Mouse (Mus musculus): ENCODE measurements at regions not wholly inside any gene's neighbourhood (a gene's known extent, or its start where the extent isn't known, plus 50 kb on each side); places are given as distances from the start of the nearest gene placed in this dataset.

GRCm38 (mm10) chr16:87040366-87040765 lies 313.6 kb upstream of the N6amt1 start:
- H3K27ac ChIP-seq: no peak overlapping the region
- TF ChIP-seq CTCF (IDR thresholded peaks at IDR 0.05): no peak
- DNase-seq: no peak
- H3K4me3 ChIP-seq: no peak overlapping the region
- intact Hi-C loops (cut with DNase I): no loop called here

DNA sequence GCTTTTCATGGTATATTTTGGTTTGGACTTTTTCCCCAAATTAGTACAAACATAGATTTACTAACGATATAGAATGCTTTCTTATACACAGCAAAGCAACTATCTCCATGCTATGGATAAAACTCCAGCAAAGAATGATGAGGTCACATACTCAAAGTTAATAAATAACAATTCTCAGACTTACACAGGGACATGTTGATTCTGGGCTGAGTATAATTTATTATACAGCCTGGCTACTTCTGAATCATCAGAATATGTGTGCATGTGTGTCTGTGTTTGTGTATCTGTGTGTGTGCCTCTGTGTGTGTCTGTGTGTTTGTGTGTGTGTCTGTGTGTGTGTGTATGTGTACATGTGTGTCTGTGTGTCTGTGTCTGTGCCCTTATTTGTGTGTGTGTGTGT lies 314.1 kb upstream of the N6amt1 start:
- Histone ChIP-seq H3K4me3 (no peak overlapping the region), H3K27ac (no peak overlapping the region)
- intact Hi-C loops (cut with DNase I): no loop called here
- TF ChIP-seq CTCF (IDR thresholded peaks at IDR 0.05): no peak
- no peak for DNase-seq

GRCm38 (mm10) chr16:87037061-87037460 lies 316.9 kb upstream of the N6amt1 start:
- intact Hi-C loops (cut with DNase I): no loop called here
- TF ChIP-seq CTCF (IDR thresholded peaks at IDR 0.05): no peak
- H3K27ac ChIP-seq: no peak overlapping the region
- DNase-seq: no peak
- H3K4me3 ChIP-seq: no peak overlapping the region

- Histone ChIP-seq H3K4me3 (no peak overlapping the region), H3K27ac (no peak overlapping the region)
- no peak for DNase-seq
- no peak for TF ChIP-seq CTCF (IDR thresholded peaks at IDR 0.05)
- intact Hi-C loops (cut with DNase I): no loop called here
Observed at GRCm38 (mm10) chr16:87031836-87032235, 322.1 kb upstream of the N6amt1 start.

- Histone ChIP-seq H3K27ac (no peak overlapping the region), H3K4me3 (no peak overlapping the region)
- intact Hi-C loops (cut with DNase I): no loop called here
- no peak for DNase-seq
- no peak for TF ChIP-seq CTCF (IDR thresholded peaks at IDR 0.05)
Observed at GRCm38 (mm10) chr16:87028516-87029145, 325.4 kb upstream of the N6amt1 start.

DNA sequence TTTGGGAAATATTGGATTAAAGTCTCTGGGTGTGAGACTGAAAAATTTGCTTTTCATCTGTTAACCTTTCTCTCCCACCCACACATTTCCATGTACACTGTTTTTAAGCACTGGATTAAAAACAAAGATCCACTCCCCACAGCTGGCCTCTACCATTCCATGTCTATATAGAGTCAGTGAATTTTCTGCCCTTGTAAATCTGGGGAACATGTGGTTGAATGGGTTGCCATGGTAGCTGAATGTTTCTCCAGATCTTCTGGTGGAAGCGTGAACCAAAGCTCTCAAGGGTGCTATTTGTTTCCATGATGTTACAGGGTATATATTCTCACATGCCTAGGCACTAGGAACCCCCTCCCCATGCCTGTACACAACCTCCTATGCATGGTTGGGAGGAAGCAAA lies 326.4 kb upstream of the N6amt1 start:
- TF ChIP-seq CTCF (IDR thresholded peaks at IDR 0.05): no peak
- intact Hi-C loops (cut with DNase I): no loop called here
- Histone ChIP-seq H3K27ac (no peak overlapping the region), H3K4me3 (no peak overlapping the region)
- DNase-seq: no peak

GRCm38 (mm10) chr16:87022041-87022440 lies 331.9 kb upstream of the N6amt1 start:
- intact Hi-C loops (cut with DNase I): no loop called here
- no peak for TF ChIP-seq CTCF (IDR thresholded peaks at IDR 0.05)
- no peak for DNase-seq
- H3K4me3 ChIP-seq: no peak overlapping the region
- no peak overlapping the region for H3K27ac ChIP-seq

DNA sequence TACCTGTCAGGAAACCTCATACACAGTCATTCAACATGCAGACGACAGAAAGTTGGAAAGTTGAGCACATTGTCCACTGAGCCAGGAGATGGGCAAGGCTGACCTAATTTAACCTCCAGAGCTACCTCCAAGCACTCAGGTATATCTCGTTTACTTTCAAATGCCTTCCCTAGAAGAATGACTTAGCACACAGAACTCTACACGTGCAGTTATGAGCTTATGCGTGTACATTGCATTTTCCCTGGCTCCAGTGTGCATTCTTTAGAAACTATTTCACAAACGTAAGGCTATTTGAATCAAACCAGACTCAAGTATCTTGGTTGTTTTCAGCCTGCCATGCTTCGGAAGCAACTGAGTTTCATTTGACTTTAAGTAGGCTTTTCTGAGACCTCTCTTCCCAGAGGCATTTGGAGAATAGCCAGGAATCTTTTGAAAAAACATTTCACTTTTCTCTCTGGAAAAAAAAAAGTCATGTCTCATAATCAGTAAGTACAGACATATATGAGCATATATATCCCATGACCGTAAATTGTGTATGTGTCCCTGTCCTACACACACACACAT lies 336.8 kb upstream of the N6amt1 start:
- no peak for DNase-seq
- H3K4me3 ChIP-seq: no peak overlapping the region
- intact Hi-C loops (cut with DNase I): no loop called here
- no peak for TF ChIP-seq CTCF (IDR thresholded peaks at IDR 0.05)
- H3K27ac ChIP-seq: no peak overlapping the region

DNA sequence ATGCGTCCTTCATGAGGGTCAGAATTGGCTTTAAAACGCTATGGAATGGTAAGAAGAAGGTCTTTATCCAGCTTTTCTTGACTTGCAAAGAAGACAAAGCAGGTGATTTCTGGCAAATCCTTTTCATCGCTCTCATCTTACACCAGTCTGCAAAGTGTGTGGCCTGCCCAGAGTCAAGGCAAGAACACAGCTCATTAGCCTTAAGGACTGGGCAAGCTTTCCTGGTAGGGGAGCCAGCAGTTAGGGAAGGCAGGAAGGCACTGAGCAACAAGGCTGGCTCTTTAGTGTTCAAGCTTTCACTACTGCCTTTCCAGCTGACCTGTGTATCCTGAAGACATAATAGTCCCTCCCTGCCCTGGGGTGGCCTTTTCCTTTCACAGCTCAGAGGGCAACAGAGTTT lies 352.4 kb upstream of the N6amt1 start:
- Histone ChIP-seq H3K27ac (no peak overlapping the region), H3K4me3 (no peak overlapping the region)
- DNase-seq: peak; percentile 17
- intact Hi-C loops (cut with DNase I): no loop called here
- no peak for TF ChIP-seq CTCF (IDR thresholded peaks at IDR 0.05)

GRCm38 (mm10) chr16:87001135-87001534 lies 352.9 kb upstream of the N6amt1 start:
- no peak for DNase-seq
- intact Hi-C loops (cut with DNase I): no loop called here
- Histone ChIP-seq H3K4me3 (no peak overlapping the region), H3K27ac (no peak overlapping the region)
- no peak for TF ChIP-seq CTCF (IDR thresholded peaks at IDR 0.05)

DNA sequence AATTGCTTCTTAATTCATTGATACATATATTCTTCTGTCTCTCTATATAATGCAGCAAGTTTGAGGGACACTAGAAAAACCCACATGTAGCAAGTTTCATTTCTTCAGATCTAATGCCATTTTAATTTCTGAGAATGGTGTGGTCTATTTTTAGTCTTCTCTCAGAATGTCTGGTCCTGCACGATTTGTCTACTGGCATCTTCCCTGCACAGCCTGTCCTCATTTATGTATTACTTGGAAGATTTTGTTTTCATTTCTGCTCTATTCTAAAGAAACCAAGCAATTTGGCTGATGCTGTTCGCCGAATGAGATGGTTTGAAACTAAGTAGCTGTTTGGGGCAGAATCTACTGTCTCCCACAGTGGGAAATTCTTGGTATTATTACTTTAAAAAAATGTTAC lies 382.3 kb upstream of the N6amt1 start:
- intact Hi-C loops (cut with DNase I): no loop called here
- Histone ChIP-seq H3K27ac (no peak overlapping the region), H3K4me3 (no peak overlapping the region)
- no peak for TF ChIP-seq CTCF (IDR thresholded peaks at IDR 0.05)
- DNase-seq: no peak

GRCm38 (mm10) chr16:86949681-86950080 lies 404.3 kb upstream of the N6amt1 start:
- DNase-seq: no peak
- peak overlapping the region; percentile 17; the same call in 1 of the 2 replicates for H3K27ac ChIP-seq
- H3K4me3 ChIP-seq: no peak overlapping the region
- intact Hi-C loops (cut with DNase I): no loop called here
- no peak for TF ChIP-seq CTCF (IDR thresholded peaks at IDR 0.05)

GRCm38 (mm10) chr16:86945531-86946144 lies 408.3 kb upstream of the N6amt1 start:
- no peak for TF ChIP-seq CTCF (IDR thresholded peaks at IDR 0.05)
- Histone ChIP-seq H3K4me3 (no peak overlapping the region), H3K27ac (no peak overlapping the region)
- no peak for DNase-seq
- intact Hi-C loops (cut with DNase I): no loop called here

- DNase-seq: no peak
- Histone ChIP-seq H3K27ac (no peak overlapping the region), H3K4me3 (no peak overlapping the region)
- intact Hi-C loops (cut with DNase I): no loop called here
- no peak for TF ChIP-seq CTCF (IDR thresholded peaks at IDR 0.05)
Observed at GRCm38 (mm10) chr16:86945058-86945457, 408.9 kb upstream of the N6amt1 start.

Data from gastrocnemius, adult 2 months (tissue).